Mouse (Mus musculus) limb, embryonic 10.5 days (tissue): ENCODE data around the gene Dab2ip. TPM values are rescaled to one million over a fixed set of nuclear protein-coding genes. Genes with fewer than 3 reads are reported as not detected.

Source experiments
- DNase-seq: peaks from one replicate; pipeline ENCODE4 v3.0.0-alpha.2; 2017; ENCODE audit warnings: low spot score
- H3K27ac ChIP-seq: fragments of 300-500 bp; sonication (generic); 2 replicates; pipeline ENCODE4 v1.5.1; 2016; ENCODE audit warnings: mild to moderate bottlenecking
- H3K27me3 ChIP-seq: fragments of 300-500 bp; sonication (generic); 2 replicates; pipeline ENCODE4 v1.6.1; 2016; ENCODE audit warnings: low read depth, mild to moderate bottlenecking; ENCODE audit not compliant: poor library complexity, severe bottlenecking
- H3K36me3 ChIP-seq: fragments of 300-500 bp; sonication (generic); 2 replicates; pipeline ENCODE4 v1.6.1; 2016; ENCODE audit warnings: mild to moderate bottlenecking, moderate library complexity
- H3K4me1 ChIP-seq: fragments of 300-500 bp; sonication (generic); 2 replicates; pipeline ENCODE4 v1.6.1; 2016
- H3K4me3 ChIP-seq: fragments of 300-500 bp; sonication (generic); 2 replicates; pipeline ENCODE4 v1.5.1; 2016; ENCODE audit warnings: mild to moderate bottlenecking, moderate library complexity
- H3K9me3 ChIP-seq: fragments of 300-500 bp; sonication (generic); replicated peaks from 2 replicates; pipeline ENCODE4 v1.6.1; 2016; ENCODE audit warnings: mild to moderate bottlenecking
- WGBS: fragments of 180-500 bp; shearing (Covaris S2); methylation state at CpG from one replicate; pipeline ENCODE4 v1.1.7; 2016; 5-methylcytosine and 5-hydroxymethylcytosine counted together
- polyA plus RNA-seq: library from polyadenylated mRNA; unstranded; fragments of >200 nt; fragmentation: Nextera tagmentation; extraction: Ambion mirVana; gene quantifications from 2 replicates; pipeline ENCODE4 v1.2.1, GENCODE M21; 2016

Gene Dab2ip
- polyA plus RNA-seq, 1 experiment from 2014 or later: 49.7 TPM

- H3K36me3 ChIP-seq: peaks cover 87% of the 10 kb centered on the region
- no peaks in the 10 kb centered on the region for H3K9me3 ChIP-seq
- peaks cover 28% of the 10 kb centered on the region for H3K4me1 ChIP-seq
- no peak for DNase-seq
- H3K4me3 ChIP-seq: no peak overlapping the region
- WGBS: 43% methylated on average over 5 of the region's 5 CpGs
- H3K27me3 ChIP-seq: no peaks in the 10 kb centered on the region
- H3K27ac ChIP-seq: peak overlapping the region; percentile 76
These were observed 170.6 kb downstream of the Dab2ip start for GRCm38 (mm10) chr2:35728633-35729032.

DNA sequence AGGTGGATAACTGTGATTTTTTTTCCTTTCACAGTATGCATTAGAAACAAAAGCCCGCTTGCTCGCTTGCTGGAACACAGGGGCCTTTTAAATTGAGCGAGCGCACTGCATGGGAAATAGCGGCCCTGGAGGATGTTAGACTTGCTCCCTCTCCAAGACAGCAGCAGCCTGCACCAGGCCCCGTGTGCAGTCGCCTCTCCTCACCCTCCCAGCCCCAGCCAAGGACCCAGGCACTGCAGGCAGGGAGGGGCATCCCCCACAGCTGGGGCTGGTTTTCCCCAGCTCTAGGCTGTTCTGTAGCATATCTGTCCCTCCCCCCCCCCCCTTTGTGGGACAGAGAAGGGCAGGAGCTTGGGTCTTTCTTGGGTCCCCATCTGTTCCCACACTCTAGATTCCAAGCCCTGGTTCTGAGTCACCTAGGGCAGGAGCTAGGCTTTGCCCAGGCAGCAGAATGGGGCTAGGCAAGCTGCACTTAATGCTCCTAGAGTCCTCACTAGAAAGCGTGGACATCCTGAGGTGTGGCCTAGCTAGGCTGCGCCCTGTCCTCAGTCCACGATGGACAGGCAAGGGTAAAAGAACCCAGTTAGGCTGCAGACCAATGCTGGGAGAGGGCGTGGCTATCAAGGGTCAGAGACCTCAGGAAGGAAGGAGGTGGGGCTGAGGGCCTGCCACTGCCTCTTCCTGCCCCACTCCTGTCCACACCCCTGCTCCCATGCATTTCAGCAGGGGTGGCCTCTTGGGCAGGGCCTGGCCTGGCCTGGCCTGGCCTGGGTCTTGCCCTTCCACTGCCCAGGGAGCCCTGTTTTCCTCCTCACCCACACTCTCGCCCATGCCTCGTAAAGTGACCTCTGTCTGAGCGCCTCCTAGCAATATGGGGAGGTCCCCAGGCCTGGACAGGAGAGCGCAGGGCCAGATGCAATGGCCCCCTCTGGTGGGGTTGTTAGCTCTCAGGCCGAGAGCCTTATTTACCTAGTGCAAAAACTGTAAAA lies 171.3 kb downstream of the Dab2ip start:
- DNase-seq: peak; percentile 61
- 37% methylated on average over 16 of the region's 16 CpGs for WGBS
- Histone ChIP-seq H3K4me3 (no peak overlapping the region), H3K4me1 (peaks cover 28% of the 10 kb centered on the region), H3K9me3 (no peaks in the 10 kb centered on the region), H3K27me3 (no peaks in the 10 kb centered on the region), H3K27ac (peak overlapping the region; percentile 76), H3K36me3 (peaks cover 79% of the 10 kb centered on the region)

GRCm38 (mm10) chr2:35731671-35732449 lies 173.8 kb downstream of the Dab2ip start:
- Histone ChIP-seq H3K4me3 (no peak overlapping the region), H3K27me3 (no peaks in the 10 kb centered on the region), H3K27ac (peak overlapping the region; percentile 17; the same call in 1 of the 2 replicates), H3K9me3 (no peaks in the 10 kb centered on the region), H3K36me3 (peaks cover 54% of the 10 kb centered on the region), H3K4me1 (peaks cover 28% of the 10 kb centered on the region)
- 79% methylated on average over 18 of the region's 18 CpGs for WGBS
- DNase-seq: no peak

GRCm38 (mm10) chr2:35735001-35735400 lies 176.9 kb downstream of the Dab2ip start:
- H3K36me3 ChIP-seq: peaks cover 23% of the 10 kb centered on the region
- H3K9me3 ChIP-seq: no peaks in the 10 kb centered on the region
- no peak overlapping the region for H3K27ac ChIP-seq
- no peaks in the 10 kb centered on the region for H3K27me3 ChIP-seq
- H3K4me3 ChIP-seq: no peak overlapping the region
- no peak for DNase-seq
- WGBS: 96% methylated on average over 2 of the region's 2 CpGs
- H3K4me1 ChIP-seq: peaks cover 27% of the 10 kb centered on the region

DNA sequence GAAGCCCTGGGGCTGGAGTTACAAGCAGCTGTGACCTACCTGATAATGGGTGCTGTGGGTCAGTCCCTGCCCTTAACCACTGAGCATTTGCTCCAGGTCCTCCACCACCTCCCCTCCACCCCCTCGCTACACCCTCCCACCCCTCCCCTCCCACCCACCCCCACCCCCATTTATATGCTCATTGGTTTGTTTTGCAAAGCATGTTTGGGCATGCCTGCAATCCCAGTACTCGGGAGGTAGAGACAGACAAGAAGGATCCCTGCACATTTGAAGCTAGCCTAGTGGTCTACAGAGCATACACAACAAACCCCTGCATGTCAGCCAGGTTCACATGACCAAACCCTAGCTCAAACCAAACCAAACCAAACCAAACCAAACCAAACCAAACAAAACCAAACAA lies 178.0 kb downstream of the Dab2ip start:
- peaks cover 14% of the 10 kb centered on the region for H3K36me3 ChIP-seq
- H3K9me3 ChIP-seq: no peaks in the 10 kb centered on the region
- H3K4me3 ChIP-seq: no peak overlapping the region
- H3K27me3 ChIP-seq: no peaks in the 10 kb centered on the region
- no peak for DNase-seq
- 92% methylated on average over 2 of the region's 2 CpGs for WGBS
- peaks cover 35% of the 10 kb centered on the region for H3K4me1 ChIP-seq
- H3K27ac ChIP-seq: no peak overlapping the region

GRCm38 (mm10) chr2:35737467-35738027 lies 179.5 kb downstream of the Dab2ip start:
- Histone ChIP-seq H3K27me3 (no peaks in the 10 kb centered on the region), H3K36me3 (no peaks in the 10 kb centered on the region), H3K4me3 (no peak overlapping the region), H3K4me1 (peaks cover 43% of the 10 kb centered on the region), H3K27ac (peak overlapping the region; percentile 26; the same call in 1 of the 2 replicates), H3K9me3 (no peaks in the 10 kb centered on the region)
- DNase-seq: no peak
- 72% methylated on average over 7 of the region's 7 CpGs for WGBS

DNA sequence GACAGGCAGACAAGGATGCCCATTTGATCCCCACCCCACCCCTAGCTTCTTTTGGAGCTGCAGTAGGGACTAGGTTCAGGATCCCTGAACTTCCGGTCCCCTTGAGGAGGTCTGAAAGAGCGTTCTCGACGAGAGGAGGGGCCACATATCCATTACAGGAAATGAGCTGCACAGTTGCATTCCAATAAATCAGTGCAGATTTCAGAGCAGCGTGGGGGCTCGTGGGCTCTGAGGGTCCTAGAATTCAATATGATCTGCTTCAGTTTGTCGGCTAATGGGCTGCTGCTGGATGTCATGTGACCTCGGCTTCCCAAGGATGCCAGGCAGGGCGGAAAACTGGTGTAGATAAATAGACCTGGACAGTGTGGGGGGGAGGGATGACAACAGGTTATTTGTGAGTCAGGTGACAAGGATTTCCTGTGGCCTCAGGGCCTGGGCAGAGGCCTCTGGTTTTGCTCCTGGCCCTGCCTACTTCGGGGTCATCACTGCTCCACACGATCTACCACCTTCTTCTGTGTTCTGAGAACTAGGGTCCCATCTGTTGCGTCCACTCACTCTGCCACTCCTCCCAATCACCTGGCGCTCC lies 181.7 kb downstream of the Dab2ip start:
- peak overlapping the region; percentile 75 for H3K27ac ChIP-seq
- H3K27me3 ChIP-seq: no peaks in the 10 kb centered on the region
- no peak overlapping the region for H3K4me3 ChIP-seq
- H3K4me1 ChIP-seq: peaks cover 43% of the 10 kb centered on the region
- DNase-seq: peak; percentile 50
- no peaks in the 10 kb centered on the region for H3K36me3 ChIP-seq
- WGBS: 44% methylated on average over 13 of the region's 13 CpGs
- H3K9me3 ChIP-seq: no peaks in the 10 kb centered on the region

- H3K27me3 ChIP-seq: no peaks in the 10 kb centered on the region
- no peak overlapping the region for H3K4me3 ChIP-seq
- no peak overlapping the region for H3K27ac ChIP-seq
- H3K9me3 ChIP-seq: no peaks in the 10 kb centered on the region
- peaks cover 31% of the 10 kb centered on the region for H3K4me1 ChIP-seq
- WGBS: 87% methylated on average over 10 of the region's 10 CpGs
- DNase-seq: no peak
- H3K36me3 ChIP-seq: no peaks in the 10 kb centered on the region
These were observed 187.8 kb downstream of the Dab2ip start for GRCm38 (mm10) chr2:35745876-35746275.

DNA sequence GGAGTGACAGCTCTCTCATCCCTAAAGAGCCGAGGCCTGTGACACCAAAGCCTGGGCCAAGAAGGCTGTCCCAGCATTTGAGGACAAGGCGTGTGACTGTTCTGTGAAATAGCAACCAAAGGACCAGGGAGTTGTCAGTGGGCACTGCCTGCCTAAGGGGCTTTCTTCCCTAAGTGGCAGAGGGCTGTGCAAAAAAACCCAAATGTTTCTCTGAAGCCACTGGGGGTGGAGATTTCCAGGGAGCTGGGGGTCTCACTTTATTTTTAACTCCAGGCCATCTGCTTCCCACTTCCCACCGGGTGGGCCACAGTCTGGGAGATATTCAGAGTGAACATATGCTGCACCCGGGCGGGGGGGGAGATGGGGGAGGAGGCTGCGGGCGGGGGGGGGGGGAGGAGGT lies 188.6 kb downstream of the Dab2ip start:
- Histone ChIP-seq H3K27me3 (no peaks in the 10 kb centered on the region), H3K9me3 (no peaks in the 10 kb centered on the region), H3K27ac (0 out of 2 replicates have a peak overlapping the region, but pooled peaks have one; percentile 39), H3K4me1 (peaks cover 28% of the 10 kb centered on the region), H3K36me3 (no peaks in the 10 kb centered on the region), H3K4me3 (no peak overlapping the region)
- WGBS: 31% methylated on average over 5 of the region's 7 CpGs
- no peak for DNase-seq

- H3K4me1 ChIP-seq: peaks cover 26% of the 10 kb centered on the region
- no peaks in the 10 kb centered on the region for H3K9me3 ChIP-seq
- no peak overlapping the region for H3K4me3 ChIP-seq
- no peaks in the 10 kb centered on the region for H3K36me3 ChIP-seq
- H3K27me3 ChIP-seq: no peaks in the 10 kb centered on the region
- DNase-seq: no peak
- 75% methylated on average over 12 of the region's 12 CpGs for WGBS
- H3K27ac ChIP-seq: no peak overlapping the region; the same call in 1 of the 2 replicates
These were observed 189.4 kb downstream of the Dab2ip start for GRCm38 (mm10) chr2:35747371-35748035.

GRCm38 (mm10) chr2:35750533-35751141 lies 192.6 kb downstream of the Dab2ip start:
- DNase-seq: no peak
- Histone ChIP-seq H3K4me3 (no peak overlapping the region), H3K27me3 (no peaks in the 10 kb centered on the region), H3K27ac (peak overlapping the region; percentile 39; the same call in 1 of the 2 replicates), H3K4me1 (peaks cover 26% of the 10 kb centered on the region), H3K36me3 (no peaks in the 10 kb centered on the region), H3K9me3 (no peaks in the 10 kb centered on the region)
- 72% methylated on average over 7 of the region's 7 CpGs for WGBS
